Mouse (Mus musculus) hindbrain, embryonic 12.5 days (tissue): ENCODE results near the gene Naglu. TPM values are rescaled to one million over a fixed set of nuclear protein-coding genes. Genes with fewer than 3 reads are reported as not detected.
"Not testable (repeated sequence)": the region's sequence is repeated elsewhere in the genome, so short reads cannot be mapped to it uniquely, and the experiment has no call there.

ENCODE experiments used
- ATAC-seq: fragments of 200-750 bp; cut with Nextera tagmentation; 2 replicates; pipeline ENCODE4 v1.8.0; 2017; ENCODE audit warnings: moderate TSS enrichment; ENCODE audit not compliant: low FRiP score
- H3K27ac ChIP-seq: fragments of 300-500 bp; sonication (generic); 2 replicates; pipeline ENCODE4 v1.5.1; 2016; ENCODE audit warnings: mild to moderate bottlenecking
- H3K27me3 ChIP-seq: fragments of 300-500 bp; sonication (generic); 2 replicates; pipeline ENCODE4 v1.6.1; 2016; ENCODE audit warnings: mild to moderate bottlenecking
- H3K36me3 ChIP-seq: fragments of 300-500 bp; sonication (generic); 2 replicates; pipeline ENCODE4 v1.6.1; 2016; ENCODE audit warnings: mild to moderate bottlenecking
- H3K4me1 ChIP-seq: fragments of 300-500 bp; sonication (generic); 2 replicates; pipeline ENCODE4 v1.6.1; 2016
- H3K4me2 ChIP-seq: fragments of 300-500 bp; sonication (generic); replicated peaks from 2 replicates; pipeline ENCODE4 v1.6.1; 2016; ENCODE audit warnings: mild to moderate bottlenecking
- H3K4me3 ChIP-seq: fragments of 300-500 bp; sonication (generic); 2 replicates; pipeline ENCODE4 v1.5.1; 2016; ENCODE audit warnings: mild to moderate bottlenecking
- H3K9ac ChIP-seq: fragments of 300-500 bp; sonication (generic); 2 replicates; pipeline ENCODE4 v1.6.1; 2016; ENCODE audit warnings: mild to moderate bottlenecking, moderate library complexity
- H3K9me3 ChIP-seq: fragments of 300-500 bp; sonication (generic); replicated peaks from 2 replicates; pipeline ENCODE4 v1.6.1; 2016; ENCODE audit warnings: mild to moderate bottlenecking
- WGBS: fragments of 180-500 bp; shearing (Covaris S2); methylation state at CpG from one replicate; pipeline ENCODE4 v1.1.7; 2016; 5-methylcytosine and 5-hydroxymethylcytosine counted together
- microRNA-seq: library from miRNA; unstranded; fragments of <30 nt; microRNA quantifications from one replicate; pipeline ENCODE4, GENCODE M21; 2017
- polyA plus RNA-seq: library from polyadenylated mRNA; unstranded; fragments of >200 nt; fragmentation: Nextera tagmentation; extraction: Ambion mirVana; gene quantifications from 2 replicates; pipeline ENCODE4 v1.2.1, GENCODE M21; 2016

Naglu gene
- polyA plus RNA-seq, 1 experiment from 2014 or later, result 13.3 TPM

DNA sequence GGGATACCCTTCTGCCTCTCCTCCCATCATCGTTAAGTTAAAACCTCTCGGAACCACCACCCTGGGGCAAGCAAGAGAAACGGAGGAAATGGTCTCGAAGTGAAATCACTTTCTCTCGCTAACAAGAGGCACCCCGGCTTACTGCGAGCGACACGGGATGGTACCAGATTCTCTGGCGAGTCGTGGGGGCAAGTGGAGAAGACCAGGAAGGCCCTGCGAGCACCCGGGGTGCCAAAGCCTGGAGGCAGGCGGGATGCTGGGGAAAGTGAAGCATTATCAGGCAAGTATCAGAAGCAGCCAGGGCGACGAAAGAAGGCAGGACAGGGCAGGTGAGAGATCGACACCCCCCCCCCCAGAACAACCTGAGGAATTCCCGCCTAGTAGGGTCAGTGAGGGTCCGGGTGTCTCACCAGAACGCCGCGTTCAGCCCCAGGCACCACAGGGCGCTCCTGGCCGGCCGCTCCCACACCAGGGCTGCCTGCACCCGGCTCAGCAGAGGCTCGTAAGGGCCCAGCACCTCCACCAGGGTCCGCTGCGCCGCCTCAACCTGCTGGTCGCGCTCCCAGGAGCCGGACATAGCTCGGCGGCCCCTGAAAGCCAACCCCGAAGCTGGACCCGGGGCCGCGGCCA lies 49.4 kb downstream of the Naglu start:
- Histone ChIP-seq H3K9me3 (no peaks in the 10 kb centered on the region), H3K27ac (peak overlapping the region; percentile 90), H3K27me3 (no peaks in the 10 kb centered on the region), H3K9ac (peak overlapping the region; percentile 94), H3K36me3 (peaks cover 16% of the 10 kb centered on the region), H3K4me1 (peaks cover 44% of the 10 kb centered on the region), H3K4me3 (peak overlapping the region; percentile 92), H3K4me2 (peak overlapping the region; percentile 83)
- under 1% methylated on average over 39 of the region's 39 CpGs for WGBS
- peak; percentile 78 for ATAC-seq

DNA sequence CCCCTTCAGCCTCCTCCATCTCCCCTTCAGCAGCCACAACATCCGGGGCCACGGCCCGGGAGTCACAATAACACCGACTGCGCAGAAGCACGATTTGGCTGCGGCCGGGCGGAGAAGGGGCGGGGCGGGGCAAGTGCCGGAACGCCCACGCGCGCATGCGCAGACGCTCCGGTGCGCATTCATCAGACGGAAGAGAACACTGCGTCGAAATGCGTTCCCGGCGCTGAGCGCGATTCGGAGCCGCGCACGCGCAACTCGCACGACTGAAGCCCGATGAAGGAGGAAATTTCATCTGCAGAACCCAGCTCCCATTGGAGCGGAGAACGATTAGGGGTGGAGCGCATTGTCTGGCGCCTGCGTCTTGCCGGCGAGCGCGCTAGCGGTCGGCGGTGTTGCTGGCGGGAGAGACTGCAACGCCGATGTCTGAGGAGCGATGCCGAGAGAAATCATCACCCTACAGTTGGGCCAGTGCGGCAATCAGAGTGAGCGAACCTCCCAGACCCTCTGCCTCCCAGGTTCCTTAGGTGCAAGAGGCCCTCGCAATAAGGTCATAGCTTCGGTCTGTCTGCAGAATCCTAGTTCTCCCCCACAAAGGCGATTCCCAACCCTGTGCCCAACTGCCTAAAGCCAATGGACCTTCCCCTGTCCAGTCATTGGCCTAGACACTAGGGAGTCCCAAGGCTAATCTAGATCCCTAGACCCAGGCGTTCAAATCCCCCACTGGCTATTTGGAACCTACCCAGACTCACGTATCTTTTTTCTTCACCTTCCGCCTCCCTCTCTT lies 50.1 kb downstream of the Naglu start, which contains the start of the genes Retreg3 and Tubg1:
TSS of gene Retreg3 (minus strand) at position 133 of the 784 bp plus-strand sequence.
TSS of gene Tubg1 (plus strand) at position 178 of the 784 bp plus-strand sequence.
- Histone ChIP-seq H3K9me3 (no peaks in the 10 kb centered on the region), H3K4me1 (peaks cover 44% of the 10 kb centered on the region), H3K9ac (peak within 1 kb of the TSS; percentile 94), H3K4me3 (peak within 1 kb of the TSS; percentile 92), H3K36me3 (peaks cover 22% of the 10 kb centered on the region), H3K27ac (peak within 1 kb of the TSS; percentile 90), H3K4me2 (peak within 1 kb of the TSS; percentile 83), H3K27me3 (no peaks in the 10 kb centered on the region)
- WGBS, result under 1% methylated on average over 61 of the region's 61 CpGs
- peak; percentile 95 for ATAC-seq

DNA sequence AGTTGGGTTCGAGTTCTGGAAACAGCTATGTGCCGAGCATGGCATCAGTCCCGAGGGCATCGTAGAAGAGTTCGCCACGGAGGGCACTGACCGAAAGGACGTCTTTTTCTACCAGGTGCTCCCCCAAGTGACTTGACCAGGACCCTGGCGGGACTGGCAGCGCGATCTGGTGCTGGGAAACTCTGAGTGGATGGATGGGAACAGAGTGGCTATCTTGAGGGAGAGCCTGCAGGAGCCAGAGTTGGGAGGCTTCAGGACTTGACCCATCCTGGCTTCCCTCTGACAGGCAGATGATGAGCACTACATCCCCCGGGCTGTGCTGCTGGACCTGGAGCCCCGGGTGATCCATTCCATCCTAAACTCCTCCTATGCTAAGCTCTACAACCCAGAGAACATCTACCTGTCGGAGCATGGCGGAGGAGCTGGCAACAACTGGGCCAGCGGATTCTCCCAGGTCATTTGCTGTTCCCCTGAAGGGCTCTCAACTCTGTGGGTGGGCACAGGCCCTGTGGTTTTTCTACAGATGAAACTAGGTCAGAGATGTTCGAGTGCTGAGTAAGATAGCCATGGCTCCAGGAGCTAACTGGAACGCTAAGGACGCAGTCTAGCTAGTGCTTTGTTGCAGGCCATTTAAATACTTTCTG lies 50.9 kb downstream of the Naglu start:
- WGBS, result 23% methylated on average over 19 of the region's 19 CpGs
- H3K27ac ChIP-seq, result peak overlapping the region; percentile 88
- H3K4me1 ChIP-seq, result peaks cover 37% of the 10 kb centered on the region
- no peaks in the 10 kb centered on the region for H3K27me3 ChIP-seq
- peak overlapping the region; percentile 83 for H3K4me2 ChIP-seq
- H3K9ac ChIP-seq, result peak overlapping the region; percentile 83
- H3K9me3 ChIP-seq, result no peaks in the 10 kb centered on the region
- H3K36me3 ChIP-seq, result peaks cover 29% of the 10 kb centered on the region
- no peak for ATAC-seq
- H3K4me3 ChIP-seq, result peak overlapping the region; percentile 92

DNA sequence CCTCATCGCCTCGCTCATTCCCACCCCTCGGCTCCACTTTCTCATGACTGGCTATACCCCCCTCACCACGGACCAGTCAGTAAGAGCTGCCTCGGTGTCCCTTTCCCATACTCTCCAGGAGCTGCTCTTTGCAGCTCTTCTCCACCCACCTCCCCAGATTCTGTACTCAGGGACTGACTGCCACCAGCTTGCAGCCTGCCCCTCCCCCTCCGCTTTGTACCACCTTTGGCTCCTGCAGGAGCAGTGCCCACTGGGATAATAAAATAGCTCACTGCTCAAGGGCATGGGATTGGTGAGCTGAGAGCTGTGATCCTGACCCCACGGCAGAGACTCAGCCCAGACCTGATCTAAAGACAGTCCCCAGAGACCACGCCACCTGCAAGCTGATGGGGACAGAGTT lies 54.7 kb downstream of the Naglu start:
- not testable (repeated sequence) for ATAC-seq, H3K4me3 ChIP-seq, H3K9ac ChIP-seq, H3K27me3 ChIP-seq, H3K27ac ChIP-seq, H3K9me3 ChIP-seq, H3K4me2 ChIP-seq
- Histone ChIP-seq H3K4me1 (peaks cover 12% of the 10 kb centered on the region), H3K36me3 (peaks cover 47% of the 10 kb centered on the region)
- WGBS, result 95% methylated on average over 8 of the region's 8 CpGs

DNA sequence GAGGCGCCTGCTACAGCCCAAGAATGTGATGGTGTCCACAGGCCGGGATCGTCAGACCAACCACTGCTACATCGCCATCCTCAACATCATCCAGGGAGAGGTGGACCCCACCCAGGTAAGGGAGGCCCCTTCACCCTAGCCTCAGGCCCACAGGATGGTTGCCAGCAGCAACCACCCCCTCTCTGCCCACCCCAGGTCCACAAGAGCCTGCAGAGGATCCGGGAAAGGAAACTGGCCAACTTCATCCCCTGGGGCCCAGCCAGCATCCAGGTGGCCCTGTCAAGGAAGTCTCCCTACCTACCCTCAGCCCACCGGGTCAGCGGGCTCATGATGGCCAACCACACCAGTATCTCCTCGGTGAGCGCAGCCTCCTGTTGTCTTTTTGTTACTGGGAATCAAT lies 55.2 kb downstream of the Naglu start:
- peaks cover 12% of the 10 kb centered on the region for H3K4me1 ChIP-seq
- H3K27ac ChIP-seq, H3K4me2 ChIP-seq, ATAC-seq, H3K9ac ChIP-seq, H3K27me3 ChIP-seq, H3K9me3 ChIP-seq, H3K4me3 ChIP-seq: not testable (repeated sequence)
- 95% methylated on average over 9 of the region's 9 CpGs for WGBS
- H3K36me3 ChIP-seq, result peaks cover 47% of the 10 kb centered on the region

DNA sequence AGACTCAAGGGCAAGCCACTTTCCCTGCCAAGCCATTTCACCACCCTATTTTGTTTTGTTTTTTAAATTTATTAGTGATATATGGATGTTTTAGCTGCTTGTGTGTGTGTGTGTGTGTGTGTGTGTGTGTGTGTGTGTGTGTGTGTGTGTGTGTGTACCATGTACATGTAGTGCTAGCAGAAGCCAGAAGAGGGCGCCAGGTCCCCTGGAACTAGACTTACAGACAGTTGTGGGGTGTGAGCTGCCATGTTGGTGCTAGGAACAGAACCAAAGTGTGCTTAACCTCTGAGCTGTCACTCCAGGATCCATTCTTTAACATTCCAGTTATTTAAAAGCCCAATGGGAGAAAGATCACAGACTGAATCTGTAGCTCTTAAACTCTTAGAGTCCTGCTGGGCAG lies 57.3 kb downstream of the Naglu start:
- ATAC-seq, result no peak
- Histone ChIP-seq H3K4me3 (no peak overlapping the region), H3K27me3 (no peaks in the 10 kb centered on the region), H3K36me3 (peaks cover 47% of the 10 kb centered on the region), H3K9ac (no peak overlapping the region), H3K27ac (no peak overlapping the region), H3K9me3 (no peaks in the 10 kb centered on the region), H3K4me2 (no peak overlapping the region), H3K4me1 (peaks cover 2% of the 10 kb centered on the region; the same call in 1 of the 2 replicates)
- WGBS, result 82% methylated on average over 1 of the region's 1 CpGs

Small RNA genes lying within 50 kb of the gene (microRNA-seq; reads per million reads assigned to microRNA genes)
- gene Mir6928, result 3.0 reads per million, percentile 3 among the genes with 10 or more reads in this experiment

Other genes with a start within 250 kb of the Naglu start
- gene Stat5b, start 219.3 kb upstream of the Naglu start, polyA plus RNA-seq, result 17.3 and 20.5 TPM in 2 replicates
- 1.4 and 2.8 TPM in 2 replicates for gene Stat5a, start 210.7 kb upstream of the Naglu start, polyA plus RNA-seq
- 41.4 and 47.4 TPM in 2 replicates for gene Stat3, start 130.5 kb upstream of the Naglu start, polyA plus RNA-seq
- gene Cavin1, start 99.1 kb upstream of the Naglu start, polyA plus RNA-seq, result 51.4 and 63.2 TPM in 2 replicates
- gene Atp6v0a1, start 60.6 kb upstream of the Naglu start, polyA plus RNA-seq, result 70.2 and 74.1 TPM in 2 replicates
- 0.23 and 0.26 TPM in 2 replicates for gene Hsd17b1, start 8.4 kb downstream of the Naglu start, polyA plus RNA-seq
- 45.6 and 51.2 TPM in 2 replicates for gene Coasy, start 12.6 kb downstream of the Naglu start, polyA plus RNA-seq
- gene Mlx, start 17.3 kb downstream of the Naglu start, polyA plus RNA-seq, result 62.1 and 62.4 TPM in 2 replicates
- gene Psmc3ip, start 25.4 kb downstream of the Naglu start, polyA plus RNA-seq, result 30.5 and 34.3 TPM in 2 replicates
- 23.2 and 25.1 TPM in 2 replicates for gene Retreg3, start 49.9 kb downstream of the Naglu start, polyA plus RNA-seq
- gene Tubg1, start 49.9 kb downstream of the Naglu start, polyA plus RNA-seq, result 81.6 and 83.2 TPM in 2 replicates
- gene Tubg2, start 85.9 kb downstream of the Naglu start, polyA plus RNA-seq, result 10.4 and 12.9 TPM in 2 replicates
- 0.97 and 1.2 TPM in 2 replicates for gene Cntnap1, start 100.5 kb downstream of the Naglu start, polyA plus RNA-seq
- 14.3 and 15.4 TPM in 2 replicates for gene Plekhh3, start 101.3 kb downstream of the Naglu start, polyA plus RNA-seq
- 0.23 and 0.61 TPM in 2 replicates for gene Ccr10, start 105.4 kb downstream of the Naglu start, polyA plus RNA-seq
- gene Ezh1, start 156.5 kb downstream of the Naglu start, polyA plus RNA-seq, result 17.3 and 18.5 TPM in 2 replicates
- gene Ramp2, start 176.0 kb downstream of the Naglu start, polyA plus RNA-seq, result 60.1 and 62.2 TPM in 2 replicates
- gene Vps25, start 183.7 kb downstream of the Naglu start, polyA plus RNA-seq, result 90.9 and 97.4 TPM in 2 replicates
- gene Wnk4, start 190.6 kb downstream of the Naglu start, polyA plus RNA-seq, result 8.5 and 9.5 TPM in 2 replicates
- 1.5 TPM in 2 replicates for gene Cntd1, start 209.0 kb downstream of the Naglu start, polyA plus RNA-seq
- gene Coa3, start 209.1 kb downstream of the Naglu start, polyA plus RNA-seq, result 195 and 210 TPM in 2 replicates
- gene Becn1, start 232.3 kb downstream of the Naglu start, polyA plus RNA-seq, result 154 and 158 TPM in 2 replicates
- gene Psme3, start 246.2 kb downstream of the Naglu start, polyA plus RNA-seq, result 157 and 169 TPM in 2 replicates